Mouse (Mus musculus) ES-Bruce4 (cell line): ENCODE measurements at regions not wholly inside any gene's neighbourhood (a gene's known extent, or its start where the extent isn't known, plus 50 kb on each side); places are given as distances from the start of the nearest gene placed in this dataset.

Experiments used
- H3K27ac ChIP-seq: 2 replicates; pipeline ENCODE4 v1.5.1; 2012; ENCODE audit warnings: low read length, inconsistent platforms; ENCODE audit not compliant: insufficient read depth
- H3K27me3 ChIP-seq: 2 replicates; pipeline ENCODE4 v1.6.1; 2012; ENCODE audit warnings: mild to moderate bottlenecking, low read length, inconsistent platforms; ENCODE audit not compliant: control insufficient read depth, poor library complexity, insufficient read depth, severe bottlenecking
- H3K36me3 ChIP-seq: 2 replicates; pipeline ENCODE4 v1.6.1; 2012; ENCODE audit warnings: inconsistent platforms, mild to moderate bottlenecking, low read length, moderate library complexity; ENCODE audit not compliant: control insufficient read depth, poor library complexity, insufficient read depth, severe bottlenecking
- H3K4me1 ChIP-seq: one replicate; pipeline ENCODE4 v1.8.1; 2011; ENCODE audit warnings: low read length; ENCODE audit not compliant: control insufficient read depth, insufficient read depth
- H3K4me3 ChIP-seq: 2 replicates; pipeline ENCODE4 v1.5.1; 2011; ENCODE audit warnings: low read depth, mild to moderate bottlenecking, low read length
- H3K9ac ChIP-seq: 2 replicates; pipeline ENCODE4 v1.6.1; 2012; ENCODE audit warnings: low read depth, mild to moderate bottlenecking, inconsistent platforms; ENCODE audit not compliant: poor library complexity, severe bottlenecking
- H3K9me3 ChIP-seq: replicated peaks from 2 replicates; pipeline ENCODE4 v1.6.1; 2012; ENCODE audit warnings: mild to moderate bottlenecking, low read length, inconsistent platforms; ENCODE audit not compliant: control insufficient read depth, poor library complexity, insufficient read depth, severe bottlenecking
- CTCF ChIP-seq: IDR thresholded peaks from one replicate; pipeline ENCODE4 v1.8.1; 2011; ENCODE audit warnings: low read depth, low read length
- EP300 ChIP-seq: IDR thresholded peaks from 2 replicates; pipeline ENCODE4 v1.6.1; 2011; ENCODE audit warnings: low read depth, low read length; ENCODE audit not compliant: insufficient read depth
- POLR2A ChIP-seq: IDR thresholded peaks from one replicate; pipeline ENCODE4 v1.8.1; 2011; ENCODE audit warnings: low read length; ENCODE audit not compliant: insufficient read depth

DNA sequence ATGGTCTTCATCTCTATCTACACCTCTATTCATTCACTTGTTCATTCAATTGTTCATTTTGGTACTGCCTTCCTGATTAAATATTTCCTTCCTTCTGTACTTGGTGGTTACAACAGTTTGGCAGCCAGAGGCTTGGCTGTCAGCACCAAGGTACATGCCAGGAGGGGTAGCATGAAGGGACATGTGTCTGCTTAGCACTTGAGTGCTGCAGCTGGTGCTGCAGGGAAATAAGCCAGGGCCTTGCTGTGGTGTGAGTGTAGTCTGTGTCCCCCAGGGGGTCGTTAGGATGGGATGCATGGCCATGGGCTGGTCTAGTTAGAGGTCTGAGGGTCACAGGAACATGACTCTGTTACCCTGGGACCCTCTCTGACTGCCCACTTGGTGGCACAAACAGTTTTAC lies 296.9 kb downstream of the Nr2f2 start:
- no peaks in the 10 kb centered on the region for H3K9me3 ChIP-seq
- no peaks in the 10 kb centered on the region for H3K27me3 ChIP-seq
- no peak overlapping the region for H3K4me3 ChIP-seq
- TF ChIP-seq CTCF (no peak), POLR2A (no peak), EP300 (no peak)
- H3K36me3 ChIP-seq: no peaks in the 10 kb centered on the region
- no peak overlapping the region for H3K27ac ChIP-seq
- H3K4me1 ChIP-seq: no peaks in the 10 kb centered on the region
- no peak overlapping the region for H3K9ac ChIP-seq

DNA sequence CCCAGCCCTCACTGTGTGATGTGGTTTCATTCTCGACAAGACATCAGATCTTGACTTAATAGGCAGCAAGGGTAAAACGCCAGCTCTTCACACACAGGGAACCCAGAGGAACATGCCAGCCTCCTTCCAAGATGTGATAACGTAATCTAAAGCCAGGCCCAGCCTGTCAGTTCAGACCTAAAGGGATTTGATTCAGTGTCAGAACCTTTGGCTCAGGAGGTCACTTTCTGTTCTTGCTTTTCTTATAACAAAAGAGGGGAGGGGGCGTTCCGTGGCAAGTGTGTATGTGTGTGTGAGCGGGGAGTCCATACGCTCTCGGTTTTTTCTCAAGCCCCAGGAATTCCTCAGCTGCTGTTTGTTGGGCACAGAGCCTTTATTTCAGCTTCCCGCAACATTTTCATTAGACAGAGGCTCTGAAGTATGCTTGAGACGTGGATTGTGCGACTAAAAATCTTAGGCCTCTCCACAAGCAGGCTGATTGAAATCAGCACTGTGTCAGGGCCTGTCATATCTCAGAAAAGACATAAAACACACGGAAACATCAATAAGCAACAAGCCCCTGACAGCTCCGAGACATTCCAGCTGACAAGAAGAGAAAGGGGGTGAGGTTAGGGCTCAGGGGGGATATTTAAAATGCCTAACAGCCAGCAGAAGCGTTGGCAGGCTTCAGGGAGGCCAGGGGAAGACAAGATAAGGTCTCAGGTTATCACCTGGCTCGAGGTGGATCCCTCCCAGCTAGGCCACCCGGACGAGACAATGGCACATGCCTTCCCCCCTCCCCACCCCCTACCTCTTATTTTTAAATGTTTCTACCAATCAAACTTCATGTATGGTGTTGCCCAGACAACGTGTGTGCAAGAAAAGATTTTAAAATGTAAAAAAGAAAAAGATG lies 298.5 kb downstream of the Nr2f2 start:
- Histone ChIP-seq H3K36me3 (no peaks in the 10 kb centered on the region), H3K27me3 (no peaks in the 10 kb centered on the region), H3K9me3 (no peaks in the 10 kb centered on the region), H3K4me1 (no peaks in the 10 kb centered on the region), H3K9ac (no peak overlapping the region), H3K4me3 (no peak overlapping the region), H3K27ac (no peak overlapping the region)
- TF ChIP-seq EP300 (no peak), POLR2A (no peak), CTCF (no peak)

DNA sequence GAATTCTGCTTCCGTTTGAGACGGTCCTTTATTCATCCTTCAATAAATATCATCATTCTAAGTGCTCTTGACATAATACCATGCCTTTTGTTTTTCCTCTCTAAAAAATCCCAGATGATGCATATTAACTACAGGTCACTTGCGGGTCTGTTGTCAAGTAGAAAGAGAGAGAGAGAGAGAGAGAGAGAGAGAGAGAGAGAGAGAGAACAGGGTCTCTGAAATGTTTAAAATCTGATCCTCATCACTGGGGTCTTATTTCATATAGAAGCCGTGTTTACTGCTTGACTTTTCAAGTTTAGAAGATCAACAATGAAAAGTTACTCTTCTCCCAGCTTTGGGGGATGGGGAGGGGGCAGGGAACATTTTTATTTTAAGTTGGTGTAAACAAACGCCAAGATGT lies 299.5 kb downstream of the Nr2f2 start:
- Histone ChIP-seq H3K36me3 (no peaks in the 10 kb centered on the region), H3K27me3 (no peaks in the 10 kb centered on the region), H3K4me3 (no peak overlapping the region), H3K9me3 (no peaks in the 10 kb centered on the region), H3K9ac (no peak overlapping the region), H3K27ac (no peak overlapping the region), H3K4me1 (no peaks in the 10 kb centered on the region)
- TF ChIP-seq POLR2A (no peak), CTCF (no peak), EP300 (no peak)

DNA sequence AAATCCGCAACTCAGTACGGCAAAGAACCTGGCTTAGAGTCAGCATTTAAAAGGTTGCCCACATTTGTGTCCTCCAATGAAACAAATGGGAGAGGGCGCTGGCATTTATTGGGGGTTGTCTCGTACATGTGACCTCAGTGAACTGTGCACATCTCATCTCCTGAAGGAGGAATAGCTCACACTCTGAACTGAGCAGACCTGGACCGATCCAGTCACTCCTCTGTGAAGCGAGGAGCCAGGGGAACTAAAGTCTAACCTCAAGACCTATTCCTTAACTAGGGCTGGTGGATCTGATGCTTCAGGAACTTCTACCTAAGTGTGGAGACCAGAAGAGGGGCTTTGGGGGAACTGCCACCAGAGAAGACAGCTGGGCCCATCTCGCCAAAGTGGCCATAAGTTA lies 300.1 kb downstream of the Nr2f2 start:
- TF ChIP-seq CTCF: no peak
- Histone ChIP-seq H3K9me3 (no peaks in the 10 kb centered on the region), H3K4me1 (no peaks in the 10 kb centered on the region), H3K27ac (no peak overlapping the region), H3K36me3 (no peaks in the 10 kb centered on the region), H3K4me3 (no peak overlapping the region), H3K27me3 (no peaks in the 10 kb centered on the region), H3K9ac (no peak overlapping the region)

DNA sequence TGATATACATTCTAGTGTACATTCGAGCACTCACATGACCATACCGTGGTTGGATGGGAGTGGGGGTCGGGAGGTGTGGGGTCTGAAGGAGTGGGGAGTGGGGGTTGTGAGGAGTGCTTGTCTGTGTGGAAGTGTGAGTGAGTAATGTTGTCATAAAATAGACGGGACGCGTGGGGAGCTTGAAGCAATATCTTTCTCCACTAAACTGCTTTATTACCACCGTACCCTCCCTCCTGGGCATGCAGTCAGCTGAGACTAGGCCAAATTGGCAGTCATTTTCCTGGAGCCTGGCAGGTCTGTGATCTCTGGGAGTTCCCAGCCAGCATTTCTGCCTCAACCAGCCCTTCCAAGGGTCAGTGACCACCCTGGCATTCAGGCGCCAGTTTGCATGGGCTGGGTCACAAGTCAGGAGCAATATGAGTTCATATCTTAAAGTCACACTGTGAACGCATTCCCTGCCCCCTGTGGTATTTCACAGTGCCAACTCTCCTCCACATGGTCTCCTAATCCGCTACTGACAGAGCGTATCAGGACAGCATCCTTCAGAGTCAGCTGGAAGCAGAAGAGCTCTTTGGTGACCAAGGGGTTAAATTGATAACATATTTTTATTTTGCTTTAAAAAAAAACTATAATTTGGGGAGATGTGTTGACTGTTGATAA lies 300.9 kb downstream of the Nr2f2 start:
- Histone ChIP-seq H3K27me3 (no peaks in the 10 kb centered on the region), H3K4me3 (no peak overlapping the region), H3K4me1 (no peaks in the 10 kb centered on the region), H3K36me3 (no peaks in the 10 kb centered on the region), H3K9ac (no peak overlapping the region), H3K9me3 (no peaks in the 10 kb centered on the region), H3K27ac (no peak overlapping the region)
- TF ChIP-seq EP300 (no peak), POLR2A (no peak), CTCF (no peak)

DNA sequence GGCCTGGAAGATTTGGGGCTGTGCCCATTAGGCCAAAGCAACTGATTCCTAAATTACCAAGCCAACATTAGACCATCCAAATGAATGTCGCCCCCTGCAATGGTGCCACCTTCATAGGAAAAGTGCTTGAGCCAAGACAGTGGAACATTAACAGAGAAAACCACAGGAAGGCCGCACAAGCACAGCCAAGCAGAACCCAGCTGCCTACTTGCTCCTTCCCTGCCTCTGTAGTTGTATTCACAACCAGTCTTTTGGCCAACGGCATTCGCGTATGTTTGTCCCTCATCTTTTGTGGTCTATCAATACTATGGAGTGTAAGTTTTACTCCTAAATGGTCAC lies 319.2 kb downstream of the Nr2f2 start:
- Histone ChIP-seq H3K36me3 (no peaks in the 10 kb centered on the region), H3K27ac (no peak overlapping the region), H3K27me3 (no peaks in the 10 kb centered on the region), H3K9me3 (no peaks in the 10 kb centered on the region), H3K9ac (no peak overlapping the region), H3K4me1 (no peaks in the 10 kb centered on the region), H3K4me3 (no peak overlapping the region)
- TF ChIP-seq POLR2A: no peak
- no peak for TF ChIP-seq CTCF
- no peak for TF ChIP-seq EP300
